Mouse (Mus musculus) small intestine, adult 2 months (tissue): ENCODE results near the gene Rab5if. TPM values are rescaled to one million over a fixed set of nuclear protein-coding genes. Genes with fewer than 3 reads are reported as not detected.
"Not testable (repeated sequence)": the region's sequence is repeated elsewhere in the genome, so short reads cannot be mapped to it uniquely, and the experiment has no call there.

Source experiments
- H3K27ac ChIP-seq: fragments of 200-500 bp; 2 replicates; pipeline ENCODE4 v1.5.1; 2012; ENCODE audit warnings: low read depth, low read length, control low read depth, inconsistent platforms; ENCODE audit not compliant: insufficient read depth
- H3K27me3 ChIP-seq: fragments of 200-500 bp; 2 replicates; pipeline ENCODE4 v1.6.1; 2012; ENCODE audit warnings: mild to moderate bottlenecking, moderate library complexity, low read length, inconsistent platforms; ENCODE audit not compliant: control insufficient read depth, insufficient read depth
- H3K36me3 ChIP-seq: fragments of 200-500 bp; 2 replicates; pipeline ENCODE4 v1.6.1; 2012; ENCODE audit warnings: mild to moderate bottlenecking, low read length, control low read depth, inconsistent platforms; ENCODE audit not compliant: control insufficient read depth, insufficient read depth
- H3K4me1 ChIP-seq: fragments of 200-500 bp; 2 replicates; pipeline ENCODE4 v1.6.1; 2012; ENCODE audit warnings: low read length, inconsistent platforms, mixed read lengths; ENCODE audit not compliant: control insufficient read depth, insufficient read depth, insufficient read length
- H3K4me3 ChIP-seq: fragments of 200-500 bp; 2 replicates; pipeline ENCODE4 v1.5.1; 2012; ENCODE audit warnings: low read depth, mild to moderate bottlenecking, control low read depth, inconsistent platforms, low read length, moderate library complexity
- CTCF ChIP-seq: fragments of 200-500 bp; IDR thresholded peaks from 2 replicates; pipeline ENCODE4 v1.5.1; 2012; ENCODE audit warnings: low read depth, mild to moderate bottlenecking, control low read depth, inconsistent platforms, low read length, moderate library complexity, mixed read lengths; ENCODE audit not compliant: insufficient replicate concordance, insufficient read length; ENCODE audit errors: extremely low read depth
- POLR2A ChIP-seq: fragments of 200-500 bp; IDR thresholded peaks from 2 replicates; pipeline ENCODE4 v1.6.1; 2012; ENCODE audit warnings: low read depth, mild to moderate bottlenecking, control low read depth, inconsistent platforms, low read length, moderate library complexity
- WGBS: fragments of 180-500 bp; shearing (Covaris S2); methylation state at CpG from one replicate; pipeline ENCODE4 v1.1.7; 2018; 5-methylcytosine and 5-hydroxymethylcytosine counted together
- polyA plus RNA-seq: library from polyadenylated mRNA; depleted of rRNA; stranded (reverse); fragments of >200 nt; gene quantifications from 2 replicates; pipeline ENCODE4 v1.2.3, GENCODE M21; 2012

Rab5if gene
- polyA plus RNA-seq, 1 experiment, result 105 TPM

GRCm38 (mm10) chr2:156903367-156903766 is 40.4 kb downstream of the Rab5if start:
- TF ChIP-seq POLR2A (no peak), CTCF (no peak)
- Histone ChIP-seq H3K4me3 (no peak overlapping the region), H3K36me3 (no peaks in the 10 kb centered on the region), H3K4me1 (no peaks in the 10 kb centered on the region), H3K27me3 (no peaks in the 10 kb centered on the region), H3K27ac (no peak overlapping the region)
- 61% methylated on average over 2 of the region's 2 CpGs for WGBS

DNA sequence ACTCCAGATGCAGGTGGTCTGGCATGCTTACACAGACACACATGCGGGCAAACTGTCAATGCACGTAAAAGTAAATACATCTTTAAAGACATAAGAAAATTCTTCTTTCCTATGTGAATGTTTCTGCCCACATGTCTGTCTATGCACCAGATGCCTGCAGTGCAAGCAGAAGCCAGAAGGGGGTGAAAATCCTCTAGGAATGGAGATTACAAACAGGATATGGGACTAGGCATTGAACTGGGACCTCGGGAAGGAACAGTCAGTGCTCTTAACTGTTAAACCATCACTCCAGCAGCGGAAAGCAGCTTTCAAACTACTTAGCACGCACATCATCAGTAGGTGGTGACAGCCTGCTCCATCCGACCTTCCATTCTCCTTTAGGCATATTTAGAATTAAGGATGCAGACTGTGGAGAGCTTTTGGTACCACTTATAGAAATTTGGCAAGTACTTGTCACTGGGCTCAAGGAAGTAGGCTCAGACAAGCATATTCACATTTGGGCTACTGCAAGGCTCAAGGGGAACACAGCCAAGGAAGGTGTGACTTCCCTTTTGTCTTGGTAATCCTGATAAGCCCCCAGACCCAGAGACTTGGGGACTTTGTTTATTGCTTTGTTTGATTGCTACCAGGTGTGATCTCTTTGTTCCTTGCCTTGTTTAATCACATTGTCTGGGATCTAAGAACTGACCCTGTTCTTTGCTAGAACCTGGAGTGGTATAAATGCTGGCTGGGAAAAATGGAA is 42.2 kb downstream of the Rab5if start:
- H3K4me1 ChIP-seq, result no peaks in the 10 kb centered on the region
- H3K36me3 ChIP-seq, result no peaks in the 10 kb centered on the region
- no peak overlapping the region for H3K27ac ChIP-seq
- no peak overlapping the region for H3K4me3 ChIP-seq
- TF ChIP-seq POLR2A (no peak), CTCF (peak; percentile 35; the same call in 1 of the 2 replicates)
- H3K27me3 ChIP-seq, result no peaks in the 10 kb centered on the region
- WGBS, result 41% methylated on average over 6 of the region's 6 CpGs

- not testable (repeated sequence) for H3K27me3 ChIP-seq, H3K36me3 ChIP-seq, H3K4me1 ChIP-seq, H3K4me3 ChIP-seq, H3K27ac ChIP-seq
- WGBS, result 58% methylated on average over 4 of the region's 4 CpGs
These were observed 43.0 kb downstream of the Rab5if start for GRCm38 (mm10) chr2:156905931-156906330.

GRCm38 (mm10) chr2:156913191-156913590 is 50.3 kb downstream of the Rab5if start:
- Histone ChIP-seq H3K27ac (no peak overlapping the region), H3K4me1 (no peaks in the 10 kb centered on the region; the same call in 1 of the 2 replicates), H3K36me3 (no peaks in the 10 kb centered on the region), H3K4me3 (no peak overlapping the region), H3K27me3 (no peaks in the 10 kb centered on the region; the same call in 1 of the 2 replicates)
- TF ChIP-seq POLR2A (no peak), CTCF (no peak)
- WGBS, result 50% methylated on average over 5 of the region's 5 CpGs

DNA sequence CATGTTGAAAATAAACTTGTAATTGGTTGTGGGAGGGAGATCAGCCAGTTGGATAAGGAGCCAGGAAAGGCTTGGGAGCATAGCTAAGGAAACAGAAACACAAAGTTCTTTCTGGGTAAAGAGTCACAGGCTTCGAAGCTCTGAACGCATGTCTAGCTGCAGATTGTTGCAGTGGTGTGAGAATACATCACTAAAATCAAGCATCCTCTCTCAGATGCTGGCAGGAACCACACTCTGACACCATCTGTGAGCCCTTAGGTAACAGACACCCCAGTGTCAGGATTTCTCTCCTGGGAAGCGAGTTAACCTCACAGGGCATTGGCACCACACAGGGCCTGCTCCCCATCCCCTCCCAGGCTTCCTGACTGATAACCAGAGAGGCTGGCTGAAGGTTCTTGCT is 52.6 kb downstream of the Rab5if start:
- H3K27me3 ChIP-seq, result no peaks in the 10 kb centered on the region; the same call in 1 of the 2 replicates
- no peak overlapping the region for H3K27ac ChIP-seq
- H3K4me3 ChIP-seq, result no peak overlapping the region
- no peaks in the 10 kb centered on the region for H3K36me3 ChIP-seq
- WGBS, result 84% methylated on average over 3 of the region's 3 CpGs
- TF ChIP-seq CTCF, result no peak
- no peak for TF ChIP-seq POLR2A
- no peaks in the 10 kb centered on the region; the same call in 1 of the 2 replicates for H3K4me1 ChIP-seq

GRCm38 (mm10) chr2:156916419-156917125 is 53.6 kb downstream of the Rab5if start:
- Histone ChIP-seq H3K36me3 (no peaks in the 10 kb centered on the region), H3K27ac (no peak overlapping the region), H3K4me1 (no peaks in the 10 kb centered on the region; the same call in 1 of the 2 replicates), H3K4me3 (no peak overlapping the region), H3K27me3 (no peaks in the 10 kb centered on the region)
- 92% methylated on average over 3 of the region's 3 CpGs for WGBS
- TF ChIP-seq POLR2A, result no peak
- TF ChIP-seq CTCF, result no peak

GRCm38 (mm10) chr2:156918562-156918961 is 55.6 kb downstream of the Rab5if start:
- Histone ChIP-seq H3K27me3 (no peaks in the 10 kb centered on the region), H3K4me1 (no peaks in the 10 kb centered on the region; the same call in 1 of the 2 replicates), H3K36me3 (no peaks in the 10 kb centered on the region), H3K27ac (no peak overlapping the region), H3K4me3 (no peak overlapping the region)
- WGBS, result 45% methylated on average over 4 of the region's 4 CpGs
- TF ChIP-seq CTCF, result no peak
- TF ChIP-seq POLR2A, result no peak

DNA sequence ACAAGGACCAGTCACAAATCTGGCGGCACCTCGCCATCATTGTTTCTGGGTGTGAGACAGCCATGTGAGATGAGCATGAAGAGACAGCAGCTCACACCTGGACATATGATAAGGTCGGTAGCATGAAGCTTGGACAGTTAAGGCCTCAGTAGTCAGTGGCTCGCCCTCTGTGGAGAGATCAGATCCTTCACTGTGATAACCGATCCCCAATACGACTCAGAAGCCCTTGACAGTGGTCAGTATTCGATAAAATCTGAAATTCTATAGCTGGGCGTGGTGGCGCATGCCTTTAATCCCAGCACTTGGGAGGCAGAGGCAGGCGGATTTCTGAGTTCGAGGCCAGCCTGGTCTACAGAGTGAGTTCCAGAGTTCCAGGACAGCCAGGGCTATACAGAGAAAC is 56.3 kb downstream of the Rab5if start:
- not testable (repeated sequence) for H3K27me3 ChIP-seq, H3K27ac ChIP-seq, H3K4me3 ChIP-seq, H3K4me1 ChIP-seq, H3K36me3 ChIP-seq
- 84% methylated on average over 11 of the region's 11 CpGs for WGBS
